8 mouse cellular contexts compared by ENCODE assay signal in the genomic region with DNA sequence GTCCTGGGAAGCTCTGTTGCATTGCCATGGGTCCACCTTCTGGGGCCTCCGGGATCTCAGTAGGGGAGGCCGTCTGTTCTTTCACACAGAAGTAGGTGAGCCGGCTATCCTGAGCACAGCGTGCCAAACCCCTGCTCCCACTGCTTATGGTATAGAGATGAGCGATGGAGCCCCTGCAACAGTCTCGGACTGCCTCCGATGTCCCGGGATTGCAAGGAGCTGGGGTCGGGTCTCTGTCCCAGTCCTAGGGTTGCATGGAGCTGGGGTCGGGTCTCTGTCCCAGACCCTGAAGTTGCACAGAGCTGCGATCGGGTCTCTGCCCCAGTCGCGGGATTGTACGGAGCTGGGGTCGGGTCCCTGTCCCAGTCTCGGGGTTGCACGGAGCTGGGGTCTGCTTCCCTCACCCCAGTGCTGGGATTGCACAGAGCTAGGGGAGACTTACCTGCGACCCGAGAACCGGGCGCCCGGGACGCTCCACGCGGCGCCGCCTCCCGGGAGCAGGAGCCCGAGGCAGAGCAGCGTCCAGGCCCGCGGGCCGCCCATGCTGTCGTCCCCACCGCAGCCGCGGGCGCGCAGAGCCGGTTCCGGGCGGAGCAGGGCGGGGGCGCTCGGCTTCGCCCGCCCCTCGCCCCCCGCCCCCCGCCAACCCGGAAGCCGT. TPM values are rescaled to one million over a fixed set of nuclear protein-coding genes. Genes with fewer than 3 reads are reported as not detected.
DNase-seq lines count a peak whose midpoint lies in the region; ATAC-seq lines count a peak whose summit lies in the region.

A gene (minus strand): TSS at position 578 of the 658 bp plus-strand sequence.

- H3K27me3 ChIP-seq in liver, embryonic 11.5 days (replicated peaks; ENCODE audit: control insufficient read depth, insufficient read depth, low read length) = peaks cover 7% of the 10 kb centered on the region
- no peaks in the 10 kb centered on the region for H3K27me3 ChIP-seq in neural tube, embryonic 14.5 days (ENCODE audit: control insufficient read depth, insufficient read depth, low read length)

- no peak within 1 kb of the TSS for H3K27ac ChIP-seq in liver, embryonic 11.5 days (ENCODE audit: low read depth, low read length)
- H3K27ac ChIP-seq in neural tube, embryonic 14.5 days (ENCODE audit: low read depth, low read length) = no peak within 1 kb of the TSS

- peak; percentile 60 for DNase-seq in adrenal gland, postnatal 14 days
- DNase-seq in adrenal gland, adult 2 months = no peak
- DNase-seq in right cerebral cortex, postnatal 4 days = peak; percentile 46
- DNase-seq in right cerebral cortex, postnatal 36 days (ENCODE audit: low spot score in 2 of 2) = no peak
- DNase-seq in liver, embryonic 11.5 days (ENCODE audit: low spot score) = peak; percentile 67
- no peak for DNase-seq in right cerebral cortex, postnatal 25 days

- H3K4me2 ChIP-seq in liver, embryonic 11.5 days = peak within 1 kb of the TSS; percentile 86
- H3K4me2 ChIP-seq in neural tube, embryonic 14.5 days (ENCODE audit: low read depth, low read length) = peak within 1 kb of the TSS; percentile 92

- peaks cover 38% of the 10 kb centered on the region for H3K4me1 ChIP-seq in liver, embryonic 11.5 days (replicated peaks; ENCODE audit: control insufficient read depth, insufficient read depth, low read length)
- H3K4me1 ChIP-seq in neural tube, embryonic 14.5 days (ENCODE audit: control insufficient read depth, insufficient read depth, low read length) = peaks cover 14% of the 10 kb centered on the region; the same call in 1 of the 2 replicates

- ATAC-seq in hematopoietic stem cell, adult 5-6 weeks (replicated peaks in 1 of 2; ENCODE audit: insufficient read depth in 1 of 2, low FRiP score in 2 of 2, low TSS enrichment in 1 of 2, low read depth in 1 of 2, poor library complexity in 2 of 2, severe bottlenecking in 2 of 2) = no peak
- 0 out of 2 replicates have a peak, but pooled peaks have one; percentile 22 for ATAC-seq in liver, embryonic 11.5 days (replicated peaks; ENCODE audit: low FRiP score)
- peak; percentile 36; the same call in 1 of the 2 replicates for ATAC-seq in neural tube, embryonic 14.5 days (ENCODE audit: low read depth)

- peak within 1 kb of the TSS; percentile 54 for H3K4me3 ChIP-seq in liver, embryonic 11.5 days (ENCODE audit: low read depth, low read length)
- H3K4me3 ChIP-seq in neural tube, embryonic 14.5 days (ENCODE audit: low read depth, low read length) = peak within 1 kb of the TSS; percentile 52

- H3K9ac ChIP-seq in liver, embryonic 11.5 days (ENCODE audit: low read depth, low read length) = peak within 1 kb of the TSS; percentile 64
- peak within 1 kb of the TSS; percentile 61 for H3K9ac ChIP-seq in neural tube, embryonic 14.5 days (replicated peaks; ENCODE audit: low read depth, low read length)

- no peaks in the 10 kb centered on the region for H3K36me3 ChIP-seq in liver, embryonic 11.5 days (ENCODE audit: control insufficient read depth, insufficient read depth, low read length)
- H3K36me3 ChIP-seq in neural tube, embryonic 14.5 days (ENCODE audit: control insufficient read depth, insufficient read depth, low read length) = no peaks in the 10 kb centered on the region

- H3K9me3 ChIP-seq in liver, embryonic 11.5 days (ENCODE audit: control insufficient read depth, low read length) = no peaks in the 10 kb centered on the region
- no peaks in the 10 kb centered on the region for H3K9me3 ChIP-seq in neural tube, embryonic 14.5 days (ENCODE audit: control insufficient read depth, low read length)

- WGBS in liver, embryonic 11.5 days = under 1% methylated on average over 49 of the region's 53 CpGs
- WGBS in neural tube, embryonic 14.5 days = 1% methylated on average over 31 of the region's 53 CpGs

RNA-seq across cellular contexts. Expression of the gene that starts here (rescaled TPM):
- 8.9 and 10.1 TPM in 2 replicates for total RNA-seq in adrenal gland, postnatal 14 days (2021)
- total RNA-seq in adrenal gland, adult 2 months (2021) = 1 to 10 TPM; 3.1 to 4.6 TPM
- polyA plus RNA-seq in adrenal gland, adult 2 months (2012; rRNA removed) = 20.1 and 22.9 TPM in 2 replicates
- 16.0 and 16.7 TPM in 2 replicates for total RNA-seq in hematopoietic stem cell, adult 5-6 weeks (2017)
- 14.6 and 16.5 TPM in 2 replicates for polyA plus RNA-seq in liver, embryonic 11.5 days (2014; fragmentation: Nextera tagmentation; extraction: Ambion mirVana)
- polyA plus RNA-seq in neural tube, embryonic 14.5 days (2014; fragmentation: Nextera tagmentation; extraction: Ambion mirVana) = 16.8 and 19.3 TPM in 2 replicates

Comparison
In these comparisons a context has a peak if more than half of its experiments do, and no peak if none do; other contexts are left out.
1. DNase-seq: peak in adrenal gland, postnatal 14 days (single experiment), right cerebral cortex, postnatal 4 days (single experiment) and liver, embryonic 11.5 days (single experiment); none in adrenal gland, adult 2 months (single experiment), right cerebral cortex, postnatal 36 days (0 of 2) and right cerebral cortex, postnatal 25 days (single experiment).
2. ATAC-seq: peak in liver, embryonic 11.5 days (single experiment) and neural tube, embryonic 14.5 days (single experiment); none in hematopoietic stem cell, adult 5-6 weeks (0 of 2).